Mouse (Mus musculus) CH12.LX (cell line): Measurements from ENCODE around the gene Zfyve27. TPM values are rescaled to one million over a fixed set of nuclear protein-coding genes. Genes with fewer than 3 reads are reported as not detected.

Experiments used
- DNase-seq: peaks from one replicate; pipeline ENCODE4 v3.0.0-alpha.2; 2013; ENCODE audit errors: extremely low read depth
- H3K27ac ChIP-seq: 2 replicates; pipeline ENCODE4 v1.5.1; 2012; ENCODE audit warnings: low read depth, mild to moderate bottlenecking, control low read depth, moderate library complexity; ENCODE audit not compliant: insufficient read depth
- H3K27me3 ChIP-seq: replicated peaks from 2 replicates; pipeline ENCODE3; 2012; ENCODE audit warnings: inconsistent platforms
- H3K36me3 ChIP-seq, 2 experiments: replicated peaks in 1 of 2; 2 replicates each; pipeline versions ENCODE3 to v1.6.1; 2012; ENCODE audit warnings: inconsistent platforms in 1 of 2, low read length in 1 of 2, mild to moderate bottlenecking in 1 of 2, mixed read lengths in 1 of 2, moderate library complexity in 1 of 2; ENCODE audit not compliant: control insufficient read depth in 1 of 2, insufficient read depth in 1 of 2
- H3K4me1 ChIP-seq, 2 experiments: 2 replicates each; pipeline ENCODE4 v1.6.1; 2012; ENCODE audit warnings: inconsistent platforms in 1 of 2, moderate library complexity in 1 of 2; ENCODE audit not compliant: insufficient read depth in 2 of 2, control insufficient read depth in 1 of 2
- H3K4me2 ChIP-seq: 2 replicates; pipeline ENCODE4 v1.6.1; 2012; ENCODE audit warnings: low read depth, mild to moderate bottlenecking, control low read depth; ENCODE audit not compliant: poor library complexity, insufficient read depth, severe bottlenecking
- H3K4me3 ChIP-seq, 3 experiments: fragments of 150-350 bp in 1 of 3; sonication (generic) in 1 of 3; replicated peaks in 1 of 3; 2 replicates each; pipeline versions ENCODE3 to v1.5.1; 2011 to 2012; ENCODE audit warnings: low read depth in 2 of 3, low read length in 2 of 3, mild to moderate bottlenecking in 2 of 3, moderate library complexity in 2 of 3, control low read depth in 1 of 3, improper control_type of control experiment in 1 of 3, inconsistent platforms in 1 of 3, mixed read lengths in 1 of 3; ENCODE audit not compliant: poor library complexity in 1 of 3
- H3K79me2 ChIP-seq: replicated peaks from 2 replicates; pipeline ENCODE4 v1.6.1; 2012; ENCODE audit warnings: mild to moderate bottlenecking, moderate library complexity; ENCODE audit not compliant: control insufficient read depth, poor library complexity, insufficient read depth, severe bottlenecking; ENCODE audit errors: extremely low read depth
- H3K9ac ChIP-seq: 2 replicates; pipeline ENCODE4 v1.6.1; 2012; ENCODE audit warnings: low read depth, mild to moderate bottlenecking, control low read depth, moderate library complexity; ENCODE audit not compliant: insufficient read depth
- H3K9me3 ChIP-seq: replicated peaks from 2 replicates; pipeline ENCODE3; 2012; ENCODE audit warnings: low read length, inconsistent platforms, mixed read lengths
- BHLHE40 ChIP-seq: IDR thresholded peaks from 2 replicates; pipeline ENCODE4 v1.6.1; 2011; ENCODE audit warnings: mild to moderate bottlenecking, low read depth, low read length, improper control_type of control experiment
- CHD1 ChIP-seq: IDR thresholded peaks from 2 replicates; pipeline ENCODE4 v1.6.1; 2012; ENCODE audit warnings: low read depth, low read length, improper control_type of control experiment, inconsistent platforms
- JUN ChIP-seq: IDR thresholded peaks from 2 replicates; pipeline ENCODE4 v1.6.1; 2011; ENCODE audit warnings: low read depth, mild to moderate bottlenecking, low read length, improper control_type of control experiment, moderate library complexity; ENCODE audit not compliant: insufficient read depth
- MAFK ChIP-seq: IDR thresholded peaks from 2 replicates; pipeline ENCODE4 v1.6.1; 2011; ENCODE audit warnings: low read length, improper control_type of control experiment; ENCODE audit not compliant: insufficient replicate concordance
- MAX ChIP-seq: IDR thresholded peaks from 2 replicates; pipeline ENCODE4 v1.6.1; 2011; ENCODE audit warnings: low read length, improper control_type of control experiment
- MYC ChIP-seq: IDR thresholded peaks from 2 replicates; pipeline ENCODE4 v1.6.1; 2011; ENCODE audit warnings: low read depth, mild to moderate bottlenecking, improper control_type of control experiment, low read length
- NRF1 ChIP-seq: IDR thresholded peaks from 2 replicates; pipeline ENCODE4 v1.6.1; 2014; ENCODE audit warnings: low read depth, mild to moderate bottlenecking, inconsistent platforms, low read length, improper control_type of control experiment, moderate library complexity
- POLR2A ChIP-seq: IDR thresholded peaks from 2 replicates; pipeline ENCODE4 v1.6.1; 2011; ENCODE audit warnings: low read depth, mild to moderate bottlenecking, improper control_type of control experiment, low read length
- POLR2AphosphoS2 ChIP-seq: IDR thresholded peaks from 2 replicates; pipeline ENCODE4 v1.6.1; 2011; ENCODE audit warnings: low read depth, low read length, improper control_type of control experiment
- RCOR1 ChIP-seq: conservative IDR thresholded peaks from 2 replicates; pipeline ENCODE4 v1.6.1; 2012; ENCODE audit warnings: low read depth, mild to moderate bottlenecking, inconsistent platforms, low read length, improper control_type of control experiment
- SIN3A ChIP-seq: IDR thresholded peaks from 2 replicates; pipeline ENCODE4 v1.6.1; 2012; ENCODE audit warnings: low read length, improper control_type of control experiment, inconsistent platforms
- SMC3 ChIP-seq: IDR thresholded peaks from 2 replicates; pipeline ENCODE4 v1.6.1; 2011; ENCODE audit warnings: low read depth, low read length, improper control_type of control experiment
- TBP ChIP-seq: conservative IDR thresholded peaks from 2 replicates; pipeline ENCODE4 v1.6.1; 2011; ENCODE audit warnings: low read depth, low read length, improper control_type of control experiment
- ZC3H11A ChIP-seq: IDR thresholded peaks from 2 replicates; pipeline ENCODE4 v1.6.1; 2012; ENCODE audit warnings: low read depth, mild to moderate bottlenecking, inconsistent platforms, low read length, improper control_type of control experiment
- ZKSCAN1 ChIP-seq: IDR thresholded peaks from 2 replicates; pipeline ENCODE4 v1.6.1; 2012; ENCODE audit warnings: low read depth, inconsistent platforms, low read length, improper control_type of control experiment, borderline replicate concordance
- dilution Hi-C: fragments of 300-500 bp; cut with MboI; formaldehyde crosslinking; loops from 2 replicates; pipeline ENCODE4 v1.14.3; 2020; ENCODE audit warnings: low sequenced_read_pairs; ENCODE audit not compliant: extremely low pct_unique_long_range_greater_than_20kb, extremely low pct_ligation_motif_present
- in situ Hi-C: fragments of 300-500 bp; cut with MboI; formaldehyde crosslinking; loops from 3 replicates; pipeline ENCODE4 v1.14.3; 2019; ENCODE audit warnings: low sequenced_read_pairs, low pct_ligation_motif_present, low pct_unique_long_range_greater_than_20kb, mixed read lengths
- polyA plus RNA-seq: library from polyadenylated mRNA; unstranded; fragments of >175 nt; gene quantifications from 2 replicates; pipeline ENCODE4 v1.2.1, GENCODE M21; 2012; ENCODE audit warnings: low read depth; ENCODE audit not compliant: insufficient read length
- total RNA-seq, 2 experiments: library from RNA; depleted of rRNA; stranded (reverse); fragments of 300-350 nt in 1 of 2; fragments of >200 nt in 1 of 2; gene quantifications; 2 replicates each; pipeline ENCODE4 v1.2.3; 2012 to 2014

Gene Zfyve27
- total and polyA plus RNA-seq, 3 experiments: 11.4 to 19.2 (median 16.2) TPM

- Histone ChIP-seq H3K36me3 (no peaks in the 10 kb centered on the region), H3K79me2 (no peaks in the 10 kb centered on the region)
- dilution Hi-C loops: no loop called here
- TF ChIP-seq CHD1 (no peak), NRF1 (no peak), MYC (no peak), ZKSCAN1 (no peak), ZC3H11A (no peak), JUN (no peak), POLR2AphosphoS2 (no peak), MAFK (no peak), POLR2A (no peak), RCOR1 (no peak), SIN3A (no peak), SMC3 (no peak), BHLHE40 (no peak)
- TF ChIP-seq, all 38 proteins: peak for 0
- peaks cover 4 to 17% of the 10 kb centered on the region in 2 experiments; a peak in 2 of 4 replicates for H3K4me1 ChIP-seq
- H3K4me3 ChIP-seq: no peak overlapping the region
- DNase-seq: no peak
- H3K9ac ChIP-seq: no peak overlapping the region
- peaks cover 11% of the 10 kb centered on the region for H3K9me3 ChIP-seq
- H3K4me2 ChIP-seq: no peak overlapping the region
- H3K27me3 ChIP-seq: peaks cover 3% of the 10 kb centered on the region
- in situ Hi-C loops: no loop called here
- no peak overlapping the region for H3K27ac ChIP-seq
These were observed 18.5 kb upstream of the Zfyve27 start for GRCm38 (mm10) chr19:42145210-42145609.

- peaks cover 4 to 14% of the 10 kb centered on the region in 2 experiments; a peak in 2 of 4 replicates for H3K4me1 ChIP-seq
- TF ChIP-seq MAX (no peak), TBP (no peak), POLR2A (no peak)
- dilution Hi-C loops: no loop called here
- no peak overlapping the region for H3K4me3 ChIP-seq
- DNase-seq: no peak
- H3K4me2 ChIP-seq: no peak overlapping the region
- no peak overlapping the region for H3K27ac ChIP-seq
- no peaks in the 10 kb centered on the region for H3K79me2 ChIP-seq
- no peaks in the 10 kb centered on the region for H3K36me3 ChIP-seq
- H3K27me3 ChIP-seq: peaks cover 3% of the 10 kb centered on the region
- H3K9me3 ChIP-seq: peaks cover 11% of the 10 kb centered on the region
- in situ Hi-C loops: no loop called here
- H3K9ac ChIP-seq: no peak overlapping the region
These were observed 18.0 kb upstream of the Zfyve27 start for GRCm38 (mm10) chr19:42145731-42146130.
